Mouse (Mus musculus): ENCODE measurements around the gene Errfi1.

- TF ChIP-seq CTCF (IDR thresholded peaks at IDR 0.05; ENCODE audit: control insufficient read depth, insufficient read depth, low read length) (no peak), POLR2A (IDR thresholded peaks at IDR 0.05; ENCODE audit: borderline replicate concordance, control insufficient read depth, low read depth, low read length) (no peak)
Observed at GRCm38 (mm10) chr4:150831941-150832340, 21.8 kb upstream of the Errfi1 start.
